Mouse (Mus musculus) adrenal gland, postnatal 14 days (tissue): Measurements from ENCODE around the gene Prl2c2. TPM values are rescaled to one million over a fixed set of nuclear protein-coding genes. Genes with fewer than 3 reads are reported as not detected.
"Not testable (repeated sequence)": the region's sequence is repeated elsewhere in the genome, so short reads cannot be mapped to it uniquely, and the experiment has no call there.

Experiments used
- DNase-seq: peaks from one replicate; pipeline ENCODE4 v3.0.0; 2021; ENCODE audit warnings: mixed read lengths
- long read RNA-seq, 2 experiments: library from polyadenylated mRNA; stranded (forward); transcript quantifications; one replicate each; pipeline ENCODE4 v2.0.0; 2021
- total RNA-seq: library from RNA; stranded (reverse); gene quantifications from 2 replicates; pipeline ENCODE4 v1.2.3, GENCODE M21; 2021

Gene Prl2c2
- total RNA-seq = not detected in 2 replicates
- long read RNA-seq, experiment 1 = 0 reads
- long read RNA-seq, experiment 2, partial matches to known transcripts = 0 of 1 reads
- long read RNA-seq, experiment 2, other reads (novel, unspliced or antisense) = 1 of 1 reads

GRCm38 (mm10) chr13:13005283-13005682 lies at the start of gene Prl2c2:
TSS of gene Prl2c2 (minus strand) at chr13:13005383.
- not testable (repeated sequence) for DNase-seq

DNA sequence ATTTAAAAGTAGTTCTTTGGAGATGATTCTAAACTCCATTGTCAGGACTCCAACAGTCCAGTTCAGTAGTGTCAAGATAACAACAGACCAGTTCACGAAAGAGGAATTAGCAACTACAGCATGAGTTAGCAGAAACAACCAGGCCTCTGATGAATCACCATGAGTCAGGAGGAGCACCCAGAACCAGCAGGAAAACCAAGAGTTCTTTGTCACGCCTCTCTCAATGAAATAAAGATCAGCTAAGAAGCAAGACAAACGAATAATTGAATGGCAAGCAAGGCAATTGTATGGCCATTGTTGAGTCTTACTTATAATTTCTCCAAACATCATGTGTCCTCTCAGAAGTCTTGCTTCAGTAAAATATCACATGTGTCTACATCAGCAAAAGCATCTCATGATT lies 20.7 kb upstream of the Prl2c2 start:
- not testable (repeated sequence) for DNase-seq

GRCm38 (mm10) chr13:13013993-13014549 lies 8.9 kb upstream of the Prl2c2 start:
- DNase-seq = not testable (repeated sequence)

Other genes with a start within 250 kb of the Prl2c2 start
- not detected in 2 replicates for gene Prl2c3, start 205.3 kb downstream of the Prl2c2 start, total RNA-seq
- not detected in 2 replicates for gene Prl2c5, start 177.3 kb upstream of the Prl2c2 start, total RNA-seq